Mouse (Mus musculus): ENCODE results near the gene Slc39a11.

Gene Slc39a11

GRCm38 (mm10) chr11:113246475-113246874 is 403.4 kb downstream of the Slc39a11 start:
- DNase-seq (ENCODE audit: low spot score in 2 of 2) = no peak

DNA sequence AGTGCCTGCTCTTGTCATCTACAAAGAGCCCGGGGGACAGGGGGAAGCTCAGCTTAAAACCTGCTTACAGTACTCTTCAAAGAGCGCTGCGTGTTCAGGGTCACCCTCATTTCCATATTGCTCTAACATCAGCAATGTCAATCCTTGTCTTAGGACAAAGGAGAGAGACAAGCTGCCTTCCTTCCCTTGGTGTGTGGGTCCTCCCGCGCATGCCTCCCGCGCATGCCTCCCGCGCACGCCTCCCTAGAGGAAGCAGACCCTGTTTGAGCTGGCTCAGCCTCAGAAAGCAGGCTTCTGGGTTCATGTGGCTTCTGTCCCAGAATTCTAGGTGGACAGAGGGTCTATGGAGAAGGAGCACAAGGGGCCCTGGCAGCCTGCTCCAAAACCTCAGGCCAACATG is 404.2 kb downstream of the Slc39a11 start:
- no peak for DNase-seq (ENCODE audit: low spot score in 2 of 2)

DNA sequence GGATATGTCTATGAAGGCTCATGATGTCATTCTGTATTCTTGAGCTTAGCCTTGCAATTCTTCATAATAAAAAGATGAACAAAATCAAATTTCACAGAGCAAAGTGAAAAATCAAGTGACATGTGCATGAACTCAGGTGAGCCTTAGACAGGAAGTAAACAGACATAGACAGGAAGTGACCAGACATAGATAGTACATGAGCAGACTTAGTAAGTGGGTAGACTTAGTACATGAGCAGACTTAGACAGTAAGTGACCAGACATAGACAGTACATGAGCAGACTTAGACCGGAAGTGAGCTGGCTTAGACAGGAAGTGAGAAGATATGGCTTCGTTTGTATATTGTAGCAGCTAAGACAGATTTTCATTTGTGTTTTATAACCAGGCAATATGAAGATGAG is 415.4 kb downstream of the Slc39a11 start:
- no peak for DNase-seq (ENCODE audit: low spot score in 2 of 2)

- no peak for DNase-seq (ENCODE audit: low spot score in 2 of 2)
These were observed 417.8 kb downstream of the Slc39a11 start for GRCm38 (mm10) chr11:113232049-113232448.

DNA sequence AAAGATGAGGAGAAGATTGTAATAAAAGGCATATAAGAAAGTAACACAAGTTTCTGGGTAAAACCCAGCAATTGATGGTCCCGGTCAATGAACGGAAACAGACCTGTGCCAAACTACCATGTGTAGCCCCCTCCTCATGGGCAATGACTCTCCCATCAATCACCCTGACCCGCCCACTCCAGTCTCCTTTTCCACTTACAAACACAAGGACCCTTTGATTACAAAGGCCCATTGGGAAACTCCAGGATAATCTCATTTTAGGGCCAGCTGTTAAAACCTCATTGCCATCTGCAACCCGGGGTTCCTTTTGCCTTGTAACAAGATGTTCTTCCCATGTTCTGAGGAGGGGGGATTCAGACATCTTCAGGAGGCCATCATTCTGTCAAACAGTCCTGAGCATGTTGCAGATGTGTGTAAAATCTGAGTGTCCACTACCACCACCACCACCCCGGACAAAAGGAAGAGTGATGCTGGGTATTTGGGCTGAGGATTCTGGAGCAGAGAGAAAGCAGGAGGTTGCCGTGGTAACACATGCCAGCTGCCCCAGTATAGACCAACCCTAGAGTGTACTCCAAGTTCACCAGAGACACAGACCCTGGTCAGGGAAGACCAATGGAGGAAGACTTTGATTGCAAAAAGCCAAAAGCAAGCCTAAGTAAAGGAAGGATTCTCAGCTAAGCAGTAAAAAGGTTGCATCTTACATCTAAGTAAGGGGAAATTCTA is 419.3 kb downstream of the Slc39a11 start:
- DNase-seq (ENCODE audit: low spot score in 2 of 2) = no peak

DNA sequence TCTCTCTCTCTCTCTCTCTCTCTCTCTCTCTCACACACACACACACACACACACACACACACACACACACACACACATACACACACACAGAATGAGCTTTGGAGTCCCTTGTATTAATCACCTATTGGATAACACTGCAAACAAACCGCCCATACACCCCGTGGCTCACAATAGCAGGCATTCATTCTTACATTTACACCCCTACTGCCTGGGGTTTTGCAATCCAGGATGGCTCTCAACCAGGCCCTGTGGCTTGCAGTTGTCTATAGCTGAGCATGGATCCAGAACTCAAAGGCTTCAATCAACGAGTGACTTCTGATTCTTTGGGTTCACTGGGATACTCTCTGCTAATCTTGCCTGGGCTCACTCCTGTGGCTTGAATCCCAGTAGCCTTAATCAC is 424.1 kb downstream of the Slc39a11 start:
- DNase-seq (ENCODE audit: low spot score in 2 of 2) = no peak

DNA sequence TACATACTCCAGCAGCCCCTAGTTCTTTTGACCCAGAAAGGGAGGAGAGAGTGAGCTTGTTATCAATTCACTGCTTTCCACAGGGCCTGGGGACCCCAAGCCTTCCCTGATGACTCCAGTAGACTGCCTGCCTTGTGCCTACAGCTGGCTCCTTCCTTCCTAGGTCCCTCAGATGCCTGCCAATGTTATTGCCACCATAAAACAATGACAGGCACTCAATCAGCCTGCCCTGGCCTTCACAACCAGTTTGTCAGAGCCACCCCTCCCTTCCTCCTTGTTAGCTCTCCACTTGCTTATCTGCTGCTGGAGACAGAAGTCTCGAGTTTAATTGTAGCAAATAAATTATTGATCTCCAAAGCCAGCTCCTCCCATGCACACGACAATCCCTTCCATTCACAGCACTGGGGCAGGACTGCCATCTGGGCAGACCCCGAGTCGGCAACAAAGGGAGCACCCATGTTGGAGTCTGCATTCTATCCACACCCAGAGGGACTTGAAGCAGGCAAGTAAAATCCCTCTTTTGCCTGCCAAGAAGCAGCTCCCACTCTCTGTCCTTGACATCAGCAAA is 426.0 kb downstream of the Slc39a11 start:
- no peak for DNase-seq (ENCODE audit: low spot score in 2 of 2)

GRCm38 (mm10) chr11:113221267-113222195 is 428.3 kb downstream of the Slc39a11 start:
- DNase-seq (ENCODE audit: low spot score in 2 of 2) = peak in 1 of 2 experiments; percentile 38

DNA sequence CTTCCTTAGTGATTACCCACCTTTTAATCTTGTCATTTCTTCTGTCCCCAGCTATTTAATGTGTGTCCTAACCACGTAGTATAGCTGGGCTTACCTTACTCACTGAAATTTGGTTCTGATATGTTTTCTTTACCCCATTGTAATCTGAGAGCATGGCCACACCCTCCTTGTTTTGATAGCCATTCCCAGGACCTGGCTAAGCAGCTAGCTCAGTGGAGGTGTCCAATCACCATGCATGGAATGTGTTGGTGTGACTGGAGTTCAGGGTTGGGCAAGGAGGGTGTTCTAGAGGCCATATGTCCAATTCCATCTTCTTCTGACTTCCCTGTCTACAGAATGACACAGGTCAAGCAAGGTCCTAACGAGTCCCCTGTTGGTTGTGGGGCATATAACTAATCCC is 429.2 kb downstream of the Slc39a11 start:
- DNase-seq (ENCODE audit: low spot score in 2 of 2) = no peak

DNA sequence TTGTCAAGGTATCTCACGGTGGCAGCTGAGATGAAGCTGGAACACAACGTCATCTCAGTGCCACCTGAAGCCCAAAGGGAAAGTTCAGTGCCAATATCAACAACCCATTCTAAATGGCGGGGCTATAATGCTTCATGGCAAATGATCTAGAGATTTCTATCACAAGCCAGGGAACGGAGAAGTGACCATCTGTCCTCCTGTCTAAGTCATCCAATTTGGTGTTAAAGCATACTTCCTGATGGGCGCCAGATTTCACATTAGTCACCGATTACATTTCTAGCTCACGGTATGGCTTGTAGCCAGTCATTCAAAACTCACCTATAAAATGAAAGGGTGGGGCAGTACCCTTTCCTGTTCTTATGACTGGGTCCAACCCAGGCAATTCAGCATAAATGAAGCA is 435.1 kb downstream of the Slc39a11 start:
- no peak for DNase-seq (ENCODE audit: low spot score in 2 of 2)

DNA sequence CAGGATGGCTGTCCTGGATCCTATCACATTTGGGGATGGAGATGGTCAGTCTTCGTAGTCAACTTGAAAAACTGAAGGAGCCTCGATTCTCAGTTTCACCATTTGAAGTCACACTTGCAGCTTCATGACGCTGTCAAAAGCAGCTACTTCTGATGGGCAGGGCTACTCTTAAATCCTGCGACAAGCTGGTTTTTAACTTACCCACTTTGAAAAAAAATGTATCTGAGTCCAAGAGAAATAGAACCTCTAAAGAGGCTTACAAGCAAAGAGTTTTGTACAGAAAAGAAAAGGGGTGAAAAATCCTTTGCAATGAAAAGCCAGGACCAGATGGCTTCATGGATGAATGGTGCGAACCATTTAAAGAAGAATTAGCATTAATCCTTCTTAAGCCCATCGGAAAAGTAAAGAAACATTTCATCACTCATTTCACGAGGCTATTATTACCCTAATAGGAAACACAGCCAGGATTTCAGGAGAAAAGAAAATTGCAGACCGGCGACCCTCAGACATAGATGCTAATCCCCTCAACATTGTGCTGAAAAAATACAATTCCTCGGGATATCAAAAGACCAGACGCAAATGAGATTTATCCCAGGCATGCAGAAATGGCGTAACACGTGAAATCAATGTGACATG is 437.4 kb downstream of the Slc39a11 start:
- DNase-seq (ENCODE audit: low spot score in 2 of 2) = no peak

DNA sequence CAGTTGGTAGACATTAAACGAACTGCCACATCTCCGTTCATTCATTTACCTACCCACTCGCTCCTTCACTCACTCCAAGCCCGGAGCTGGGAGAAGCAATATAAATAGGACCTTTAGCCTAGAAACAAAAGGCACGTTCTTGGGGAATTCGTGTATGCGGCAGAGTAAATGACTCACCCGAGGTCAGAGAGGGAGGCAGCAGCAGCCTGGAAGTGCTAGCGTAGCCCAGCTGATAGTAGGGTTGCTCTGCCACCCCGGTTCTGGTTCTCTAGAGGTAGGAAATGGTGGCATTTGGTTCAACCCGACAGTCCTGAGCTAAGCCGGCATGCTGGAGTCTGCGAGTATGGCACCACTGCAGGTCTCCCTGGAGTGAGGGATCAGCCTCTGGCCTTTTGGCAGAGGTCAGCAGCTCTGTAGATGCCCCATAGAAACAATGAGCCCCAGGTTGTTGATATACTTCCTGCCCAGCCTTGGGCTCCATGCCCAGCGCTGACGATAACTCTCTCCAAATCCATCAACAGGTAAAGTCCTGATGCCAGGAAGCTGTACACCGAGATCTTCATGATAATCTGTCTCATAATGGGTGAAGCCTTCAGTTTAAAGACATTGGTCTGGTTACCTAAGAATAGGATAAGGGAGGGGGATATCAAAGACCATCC is 440.5 kb downstream of the Slc39a11 start:
- no peak for DNase-seq (ENCODE audit: low spot score in 2 of 2)

- DNase-seq (ENCODE audit: low spot score in 2 of 2) = no peak
These were observed 441.3 kb downstream of the Slc39a11 start for GRCm38 (mm10) chr11:113208521-113209072.

DNA sequence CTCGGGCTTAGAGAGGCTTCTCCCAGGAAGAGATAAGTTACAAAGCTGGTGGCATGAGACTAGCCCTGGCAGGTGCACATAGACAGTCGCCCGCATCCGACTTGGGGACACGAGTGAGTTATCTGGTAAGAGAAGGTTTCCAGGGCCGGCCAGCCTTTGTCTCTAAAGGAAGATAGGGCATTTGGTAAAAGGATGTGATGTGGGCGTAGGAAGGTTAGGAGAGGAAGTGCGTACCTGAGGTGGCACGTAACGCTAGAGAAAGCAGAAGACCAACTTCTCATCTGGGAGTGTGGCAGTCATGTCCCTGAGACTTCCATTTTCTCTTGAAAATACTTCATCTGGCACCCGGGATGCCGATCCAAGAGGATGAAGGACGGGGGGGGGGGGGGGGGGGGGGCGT is 441.9 kb downstream of the Slc39a11 start:
- DNase-seq (ENCODE audit: low spot score in 2 of 2) = no peak

DNA sequence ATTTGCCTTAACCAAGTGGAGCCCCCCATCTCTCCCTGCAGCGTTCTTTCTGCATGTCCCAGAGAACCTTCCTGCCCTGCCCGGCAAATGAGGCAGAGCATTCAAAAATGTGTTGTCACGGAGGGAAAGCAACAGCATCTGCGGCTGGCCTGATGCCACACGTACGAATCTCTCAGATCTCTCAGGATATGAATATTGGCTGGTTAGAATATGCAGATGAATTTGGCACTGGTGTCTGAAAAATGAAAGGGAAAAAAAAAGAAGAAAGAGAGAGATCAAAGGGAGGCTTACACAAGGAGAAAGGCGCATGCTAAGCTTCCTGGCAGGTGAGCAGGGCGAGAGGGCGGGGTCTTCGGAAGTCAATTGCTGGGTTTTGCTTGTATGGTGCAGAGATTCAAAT is 443.8 kb downstream of the Slc39a11 start:
- DNase-seq (ENCODE audit: low spot score in 2 of 2) = no peak

GRCm38 (mm10) chr11:113203008-113203407 is 446.9 kb downstream of the Slc39a11 start:
- DNase-seq (ENCODE audit: low spot score in 2 of 2) = no peak

GRCm38 (mm10) chr11:113201470-113201997 is 448.3 kb downstream of the Slc39a11 start:
- DNase-seq (ENCODE audit: low spot score in 2 of 2) = peak; percentile 83 to 88

GRCm38 (mm10) chr11:113200901-113201300 is 449.0 kb downstream of the Slc39a11 start:
- no peak for DNase-seq (ENCODE audit: low spot score in 2 of 2)

- peak in 1 of 2 experiments; percentile 5 for DNase-seq (ENCODE audit: low spot score in 2 of 2)
These were observed 451.3 kb downstream of the Slc39a11 start for GRCm38 (mm10) chr11:113198586-113198985.

DNA sequence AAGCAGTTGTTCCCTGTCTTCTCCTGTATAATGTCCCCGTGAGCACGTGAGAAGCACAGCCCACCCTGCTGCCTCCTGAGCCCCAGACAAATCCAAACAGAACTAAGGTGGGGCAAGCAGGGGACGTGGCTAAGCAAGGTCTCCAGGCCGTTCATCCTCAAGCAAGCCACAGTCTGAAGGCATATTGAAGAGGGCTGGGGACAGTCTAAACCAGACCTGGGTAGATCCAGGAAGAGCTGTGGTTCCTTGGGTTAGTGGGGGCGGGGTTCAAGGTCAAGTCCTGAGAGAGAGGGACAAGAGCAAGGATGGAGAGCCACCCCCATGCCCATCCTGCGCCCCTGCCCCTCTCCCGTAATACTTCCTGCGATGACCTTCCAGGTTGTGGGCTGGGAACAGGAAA is 452.3 kb downstream of the Slc39a11 start:
- no peak for DNase-seq (ENCODE audit: low spot score in 2 of 2)
